Mouse (Mus musculus): ENCODE data around the gene Ate1.
A peak's percentile ranks its signal among the peaks of the same experiment; 100 is the strongest.

GRCm38 (mm10) chr7:130475970-130476369 is 44.2 kb downstream of the Ate1 start:
- TF ChIP-seq EP300 (IDR thresholded peaks at IDR 0.05; ENCODE audit: insufficient read depth, low read depth, low read length) = 0 out of 2 replicates have a peak, but pooled peaks have one; percentile 68
- TF ChIP-seq CTCF (IDR thresholded peaks at IDR 0.05) = peak; percentile 93
- no peak for TF ChIP-seq POLR2A (IDR thresholded peaks at IDR 0.05; ENCODE audit: insufficient read depth, low read depth, low read length)

Data from heart, adult 2 months (tissue).